Mouse (Mus musculus) neutrophil, adult 65 days (primary cell): ENCODE data around the gene Tecpr1. TPM values are rescaled to one million over a fixed set of nuclear protein-coding genes. Genes with fewer than 3 reads are reported as not detected.

ENCODE experiments used
- total RNA-seq: library from RNA; stranded (reverse); gene quantifications from 2 replicates; pipeline ENCODE4 v1.2.4, GENCODE M21; 2023

The Tecpr1 gene
- total RNA-seq, result 49.6 and 73.4 TPM in 2 replicates

GRCm38 (mm10) chr5:144223503-144223862 is at the start of gene Tecpr1:
Gene Tecpr1, minus strand, starts transcription at chr5:144223615.

GRCm38 (mm10) chr5:144243901-144244487 is 20.6 kb upstream of the Tecpr1 start, which contains the start of gene Bri3:
Gene Bri3, plus strand, starts transcription at chr5:144244437.

GRCm38 (mm10) chr5:144189950-144190583 is 33.3 kb downstream of the Tecpr1 start, which contains the start of gene Bhlha15:
Gene Bhlha15, plus strand, starts transcription at chr5:144190286.

Other genes starting within 250 kb of the Tecpr1 start
- gene Ccz1, start 208.7 kb downstream of the Tecpr1 start, total RNA-seq, result 50.8 and 62.2 TPM in 2 replicates
- not detected in 2 replicates for gene Ocm, start 196.9 kb downstream of the Tecpr1 start, total RNA-seq
- gene Lmtk2, start 123.2 kb downstream of the Tecpr1 start, total RNA-seq, result 79.8 and 80.3 TPM in 2 replicates
- 0.48 and 0.95 TPM in 2 replicates for gene Bhlha15, start 33.3 kb downstream of the Tecpr1 start, total RNA-seq
- 96.3 and 96.9 TPM in 2 replicates for gene Bri3, start 20.8 kb upstream of the Tecpr1 start, total RNA-seq
- gene Baiap2l1, start 134.5 kb upstream of the Tecpr1 start, total RNA-seq, result not detected in 2 replicates